Mouse (Mus musculus) midbrain, embryonic 13.5 days (tissue): Measurements from ENCODE around the gene Plcb4. TPM values are rescaled to one million over a fixed set of nuclear protein-coding genes. Genes with fewer than 3 reads are reported as not detected.

Source experiments
- ATAC-seq: fragments of 200-750 bp; cut with Nextera tagmentation; 2 replicates; pipeline ENCODE4 v1.8.0; 2017; ENCODE audit warnings: mild to moderate bottlenecking, moderate TSS enrichment, moderate library complexity
- H3K27ac ChIP-seq: fragments of 300-500 bp; sonication (generic); 2 replicates; pipeline ENCODE4 v1.5.1; 2015; ENCODE audit warnings: inconsistent platforms, mild to moderate bottlenecking, moderate library complexity
- H3K27me3 ChIP-seq: fragments of 300-500 bp; sonication (generic); 2 replicates; pipeline ENCODE4 v1.6.1; 2015; ENCODE audit warnings: mild to moderate bottlenecking, inconsistent platforms
- H3K36me3 ChIP-seq: fragments of 300-500 bp; sonication (generic); 2 replicates; pipeline ENCODE4 v1.6.1; 2015; ENCODE audit warnings: mild to moderate bottlenecking, inconsistent platforms
- H3K4me1 ChIP-seq: fragments of 300-500 bp; sonication (generic); replicated peaks from 2 replicates; pipeline ENCODE4 v1.6.1; 2015; ENCODE audit warnings: inconsistent platforms
- H3K4me2 ChIP-seq: fragments of 300-500 bp; sonication (generic); replicated peaks from 2 replicates; pipeline ENCODE4 v1.6.1; 2015; ENCODE audit warnings: moderate library complexity, mild to moderate bottlenecking, inconsistent platforms
- H3K4me3 ChIP-seq: fragments of 300-500 bp; sonication (generic); replicated peaks from 2 replicates; pipeline ENCODE4 v1.5.1; 2015; ENCODE audit warnings: mild to moderate bottlenecking, inconsistent platforms
- H3K9ac ChIP-seq: fragments of 300-500 bp; sonication (generic); replicated peaks from 2 replicates; pipeline ENCODE4 v1.6.1; 2015; ENCODE audit warnings: mild to moderate bottlenecking, inconsistent platforms
- H3K9me3 ChIP-seq: fragments of 300-500 bp; sonication (generic); 2 replicates; pipeline ENCODE4 v1.6.1; 2016; ENCODE audit warnings: mild to moderate bottlenecking, inconsistent platforms
- WGBS: fragments of 180-500 bp; shearing (Covaris S2); methylation state at CpG from one replicate; pipeline ENCODE4 v1.1.7; 2015; 5-methylcytosine and 5-hydroxymethylcytosine counted together
- polyA plus RNA-seq: library from polyadenylated mRNA; unstranded; fragments of >200 nt; fragmentation: Nextera tagmentation; extraction: Ambion mirVana; gene quantifications from 2 replicates; pipeline ENCODE4 v1.2.1, GENCODE M21; 2015

Gene Plcb4
- 34.6 and 38.2 TPM in 2 replicates for polyA plus RNA-seq

GRCm38 (mm10) chr2:135658486-135659390 lies at the start of gene Plcb4:
Gene Plcb4, plus strand, starts transcription at chr2:135659011.
- ATAC-seq = peak; percentile 94
- WGBS = under 1% methylated on average over 68 of the region's 71 CpGs
- H3K27ac ChIP-seq = peak within 1 kb of the TSS; percentile 99
- peak within 1 kb of the TSS; percentile 96 for H3K9ac ChIP-seq
- H3K9me3 ChIP-seq = no peaks in the 10 kb centered on the region
- peak within 1 kb of the TSS; percentile 83 for H3K4me3 ChIP-seq
- peaks cover 13% of the 10 kb centered on the region for H3K4me1 ChIP-seq
- peak within 1 kb of the TSS; percentile 62 for H3K4me2 ChIP-seq
- H3K36me3 ChIP-seq = no peaks in the 10 kb centered on the region
- no peaks in the 10 kb centered on the region for H3K27me3 ChIP-seq

GRCm38 (mm10) chr2:135614651-135615261 lies 44.1 kb upstream of the Plcb4 start:
- Histone ChIP-seq H3K4me3 (no peak overlapping the region), H3K9ac (no peak overlapping the region), H3K36me3 (no peaks in the 10 kb centered on the region), H3K4me2 (no peak overlapping the region), H3K9me3 (no peaks in the 10 kb centered on the region), H3K4me1 (peaks cover 11% of the 10 kb centered on the region), H3K27me3 (no peaks in the 10 kb centered on the region), H3K27ac (no peak overlapping the region)
- peak; percentile 79 for ATAC-seq
- WGBS = 4% methylated on average over 4 of the region's 4 CpGs

DNA sequence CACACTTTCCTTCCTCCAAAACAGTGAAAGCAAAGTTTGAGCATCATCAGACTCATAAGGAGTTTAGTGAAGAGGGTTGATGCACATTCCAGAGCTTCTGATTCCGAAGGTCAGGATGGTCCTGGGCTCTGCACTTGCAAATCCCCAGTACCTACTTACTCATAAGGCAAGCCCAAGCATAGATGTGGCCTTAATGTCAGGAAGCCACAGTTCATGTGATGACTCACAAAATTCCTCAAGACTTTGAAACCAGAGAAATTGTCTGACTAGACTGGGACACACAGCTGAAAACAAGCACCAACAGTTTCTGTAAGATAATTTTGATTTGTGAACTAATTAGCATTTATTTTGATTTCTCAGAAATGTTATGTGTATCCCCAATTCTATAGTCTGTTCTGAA lies 42.7 kb upstream of the Plcb4 start:
- Histone ChIP-seq H3K9me3 (no peaks in the 10 kb centered on the region), H3K4me1 (peaks cover 11% of the 10 kb centered on the region), H3K27ac (no peak overlapping the region), H3K4me2 (no peak overlapping the region), H3K4me3 (no peak overlapping the region), H3K36me3 (no peaks in the 10 kb centered on the region), H3K9ac (no peak overlapping the region), H3K27me3 (no peaks in the 10 kb centered on the region)
- no peak for ATAC-seq
- WGBS = 81% methylated on average over 1 of the region's 1 CpGs

- H3K9me3 ChIP-seq = no peaks in the 10 kb centered on the region
- H3K36me3 ChIP-seq = no peaks in the 10 kb centered on the region
- no peak for ATAC-seq
- H3K9ac ChIP-seq = no peak overlapping the region
- no peak overlapping the region for H3K4me3 ChIP-seq
- no peak overlapping the region for H3K27ac ChIP-seq
- no peaks in the 10 kb centered on the region for H3K27me3 ChIP-seq
- peaks cover 11% of the 10 kb centered on the region for H3K4me1 ChIP-seq
- H3K4me2 ChIP-seq = no peak overlapping the region
Observed at GRCm38 (mm10) chr2:135618551-135618950, 40.3 kb upstream of the Plcb4 start.

GRCm38 (mm10) chr2:135619956-135620355 lies 38.9 kb upstream of the Plcb4 start:
- Histone ChIP-seq H3K36me3 (no peaks in the 10 kb centered on the region), H3K9ac (no peak overlapping the region), H3K4me3 (no peak overlapping the region), H3K4me1 (no peaks in the 10 kb centered on the region; the same call in none of the 2 replicates), H3K27ac (no peak overlapping the region), H3K9me3 (no peaks in the 10 kb centered on the region), H3K4me2 (no peak overlapping the region), H3K27me3 (no peaks in the 10 kb centered on the region)
- ATAC-seq = no peak
- WGBS = 81% methylated on average over 2 of the region's 2 CpGs

DNA sequence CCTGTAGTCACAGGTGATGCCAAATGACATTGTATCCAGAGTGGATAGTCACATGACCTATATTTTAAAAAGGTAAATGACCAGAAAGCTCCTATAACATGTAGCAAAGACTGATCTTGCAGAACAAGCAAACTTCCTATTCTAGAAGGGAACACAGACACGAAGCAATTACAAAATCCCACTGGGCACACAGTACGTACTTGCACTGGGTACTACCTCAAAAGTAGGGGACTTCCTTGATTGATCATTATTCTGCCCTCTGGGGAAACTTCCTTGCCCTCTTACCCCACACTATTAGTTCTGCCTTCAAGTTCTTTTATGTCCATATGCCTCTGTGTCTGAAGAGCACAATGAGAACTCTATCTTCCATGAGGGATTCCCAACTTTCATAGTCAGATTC lies 31.0 kb upstream of the Plcb4 start:
- Histone ChIP-seq H3K4me3 (no peak overlapping the region), H3K27ac (no peak overlapping the region), H3K27me3 (no peaks in the 10 kb centered on the region), H3K4me2 (no peak overlapping the region), H3K9ac (no peak overlapping the region), H3K9me3 (no peaks in the 10 kb centered on the region), H3K36me3 (no peaks in the 10 kb centered on the region), H3K4me1 (no peaks in the 10 kb centered on the region)
- WGBS = 75% methylated on average over 2 of the region's 2 CpGs
- ATAC-seq = no peak

DNA sequence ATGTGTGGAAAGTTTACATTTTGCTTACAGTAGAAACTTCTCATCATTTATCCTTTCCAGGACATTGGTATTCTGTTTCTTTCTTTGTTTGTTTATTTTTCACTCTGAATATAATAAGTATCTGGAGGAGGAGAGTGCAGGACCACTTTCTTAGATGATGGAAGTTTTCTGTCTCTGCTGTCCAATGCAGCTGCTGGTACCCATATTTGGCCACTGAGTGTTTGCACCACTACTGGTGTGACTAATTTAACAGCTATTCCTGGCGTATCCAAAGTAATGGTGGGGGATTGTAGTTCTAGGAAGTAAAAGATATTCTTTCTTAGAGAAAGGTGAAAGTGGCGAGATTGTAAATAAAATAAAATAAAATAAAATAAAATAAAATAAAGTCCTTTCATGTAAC lies 21.6 kb upstream of the Plcb4 start:
- no peaks in the 10 kb centered on the region for H3K27me3 ChIP-seq
- H3K9ac ChIP-seq = no peak overlapping the region
- no peak overlapping the region for H3K4me2 ChIP-seq
- H3K4me3 ChIP-seq = no peak overlapping the region
- no peaks in the 10 kb centered on the region for H3K9me3 ChIP-seq
- H3K36me3 ChIP-seq = no peaks in the 10 kb centered on the region
- 86% methylated on average over 2 of the region's 2 CpGs for WGBS
- no peak for ATAC-seq
- no peaks in the 10 kb centered on the region for H3K4me1 ChIP-seq
- H3K27ac ChIP-seq = no peak overlapping the region

GRCm38 (mm10) chr2:135641002-135641401 lies 17.8 kb upstream of the Plcb4 start:
- H3K4me1 ChIP-seq = no peaks in the 10 kb centered on the region
- ATAC-seq = no peak
- no peaks in the 10 kb centered on the region for H3K36me3 ChIP-seq
- peaks cover 7% of the 10 kb centered on the region; the same call in 1 of the 2 replicates for H3K9me3 ChIP-seq
- no peak overlapping the region for H3K27ac ChIP-seq
- 91% methylated on average over 1 of the region's 1 CpGs for WGBS
- no peak overlapping the region for H3K9ac ChIP-seq
- H3K4me3 ChIP-seq = no peak overlapping the region
- no peaks in the 10 kb centered on the region for H3K27me3 ChIP-seq
- H3K4me2 ChIP-seq = no peak overlapping the region

DNA sequence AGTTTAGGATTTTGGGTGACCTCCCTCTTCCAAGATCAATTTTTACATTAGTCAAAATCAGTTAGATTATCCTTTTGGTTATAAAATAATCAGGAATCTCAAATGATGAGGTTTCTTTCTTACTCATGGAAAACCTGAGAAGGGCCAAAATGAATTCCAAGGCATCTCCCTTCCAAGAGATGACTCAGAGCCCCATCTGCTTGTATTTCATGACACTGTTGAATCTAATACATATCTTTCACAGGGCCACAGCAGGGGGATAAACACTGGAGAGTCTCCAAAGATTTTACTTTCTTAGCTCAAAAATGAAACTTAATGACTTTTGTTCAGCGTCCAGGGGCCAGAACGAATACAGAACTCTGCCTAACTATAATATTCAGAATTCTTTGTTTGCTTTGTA lies 17.2 kb upstream of the Plcb4 start:
- 89% methylated on average over 2 of the region's 2 CpGs for WGBS
- H3K9ac ChIP-seq = no peak overlapping the region
- H3K4me2 ChIP-seq = no peak overlapping the region
- no peak for ATAC-seq
- H3K27me3 ChIP-seq = no peaks in the 10 kb centered on the region
- peaks cover 7% of the 10 kb centered on the region; the same call in 1 of the 2 replicates for H3K9me3 ChIP-seq
- H3K27ac ChIP-seq = no peak overlapping the region
- no peak overlapping the region for H3K4me3 ChIP-seq
- no peaks in the 10 kb centered on the region for H3K4me1 ChIP-seq
- H3K36me3 ChIP-seq = no peaks in the 10 kb centered on the region

DNA sequence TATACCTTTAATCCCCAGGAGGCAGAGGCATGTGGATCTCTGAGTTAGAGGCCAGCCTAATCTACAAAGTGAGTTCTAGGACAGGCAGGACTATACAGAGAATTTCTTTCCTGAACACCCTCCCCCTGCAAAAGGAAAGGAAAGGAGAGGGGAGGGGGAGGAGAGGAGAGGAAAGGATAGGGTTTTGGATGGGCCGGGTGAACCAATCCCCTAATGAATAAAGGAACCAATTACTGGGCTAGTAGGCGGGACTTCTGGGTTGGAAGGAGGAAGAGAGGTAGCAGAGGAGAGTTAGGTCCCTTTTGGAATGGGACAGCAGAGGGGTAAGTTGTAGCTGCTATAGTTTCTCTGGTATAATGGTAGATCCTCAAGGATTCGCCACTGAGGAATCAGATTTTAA lies 12.6 kb upstream of the Plcb4 start:
- H3K27ac ChIP-seq = no peak overlapping the region
- ATAC-seq = no peak
- peaks cover 7% of the 10 kb centered on the region; the same call in 1 of the 2 replicates for H3K9me3 ChIP-seq
- WGBS = 78% methylated on average over 3 of the region's 3 CpGs
- no peaks in the 10 kb centered on the region for H3K36me3 ChIP-seq
- no peak overlapping the region for H3K4me3 ChIP-seq
- H3K27me3 ChIP-seq = no peaks in the 10 kb centered on the region
- no peaks in the 10 kb centered on the region for H3K4me1 ChIP-seq
- H3K4me2 ChIP-seq = no peak overlapping the region
- no peak overlapping the region for H3K9ac ChIP-seq

DNA sequence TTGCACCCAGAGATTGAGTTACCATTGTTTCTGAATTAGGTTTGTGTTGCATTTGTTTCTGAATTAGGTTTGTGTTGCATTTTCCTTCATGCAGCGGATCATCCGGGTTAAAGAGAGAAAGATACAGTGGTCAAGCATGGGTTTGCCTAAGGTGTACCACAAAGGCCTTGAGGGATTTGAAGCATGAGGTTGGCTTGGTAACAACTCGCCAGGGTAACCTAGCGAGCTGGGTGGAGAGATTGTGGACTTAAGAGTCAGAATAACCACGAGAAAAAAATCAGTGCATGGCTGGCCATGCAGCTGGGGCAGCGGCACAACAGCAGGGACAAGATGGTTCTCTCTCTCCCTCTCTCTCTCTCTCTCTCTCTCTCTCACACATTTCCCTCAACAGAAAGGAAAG lies 12.2 kb upstream of the Plcb4 start:
- no peak for ATAC-seq
- 82% methylated on average over 6 of the region's 6 CpGs for WGBS
- H3K4me2 ChIP-seq = no peak overlapping the region
- H3K27me3 ChIP-seq = no peaks in the 10 kb centered on the region
- no peaks in the 10 kb centered on the region for H3K36me3 ChIP-seq
- H3K9ac ChIP-seq = no peak overlapping the region
- H3K27ac ChIP-seq = no peak overlapping the region
- H3K4me1 ChIP-seq = no peaks in the 10 kb centered on the region
- H3K9me3 ChIP-seq = peaks cover 7% of the 10 kb centered on the region; the same call in 1 of the 2 replicates
- no peak overlapping the region for H3K4me3 ChIP-seq

DNA sequence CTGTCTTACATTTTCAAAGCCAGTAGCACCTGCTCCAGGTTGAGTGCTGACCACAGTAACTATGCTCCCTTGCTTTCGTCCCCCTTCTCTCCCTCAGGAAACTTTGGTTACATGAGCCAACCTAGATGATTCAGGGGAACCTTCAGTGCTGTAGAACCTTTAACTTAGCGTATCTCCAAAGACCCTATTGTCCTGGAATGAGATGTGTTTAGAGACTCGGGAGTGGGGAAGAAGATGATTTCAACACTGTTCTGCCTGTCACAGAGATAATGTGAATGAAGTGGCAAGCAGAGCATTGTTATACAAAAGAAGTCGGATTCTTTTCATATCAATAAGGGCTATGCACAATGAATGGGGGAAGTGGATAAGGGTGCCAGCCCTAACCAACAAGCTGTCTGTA lies 10.8 kb upstream of the Plcb4 start:
- peaks cover 3% of the 10 kb centered on the region; the same call in 1 of the 2 replicates for H3K9me3 ChIP-seq
- no peaks in the 10 kb centered on the region for H3K4me1 ChIP-seq
- H3K9ac ChIP-seq = no peak overlapping the region
- no peak overlapping the region for H3K27ac ChIP-seq
- H3K4me3 ChIP-seq = no peak overlapping the region
- H3K4me2 ChIP-seq = no peak overlapping the region
- H3K27me3 ChIP-seq = no peaks in the 10 kb centered on the region
- ATAC-seq = no peak
- WGBS = 70% methylated on average over 4 of the region's 4 CpGs
- H3K36me3 ChIP-seq = no peaks in the 10 kb centered on the region
